Comparison of ENCODE assay signal across 26 mouse cellular contexts in the genomic region with DNA sequence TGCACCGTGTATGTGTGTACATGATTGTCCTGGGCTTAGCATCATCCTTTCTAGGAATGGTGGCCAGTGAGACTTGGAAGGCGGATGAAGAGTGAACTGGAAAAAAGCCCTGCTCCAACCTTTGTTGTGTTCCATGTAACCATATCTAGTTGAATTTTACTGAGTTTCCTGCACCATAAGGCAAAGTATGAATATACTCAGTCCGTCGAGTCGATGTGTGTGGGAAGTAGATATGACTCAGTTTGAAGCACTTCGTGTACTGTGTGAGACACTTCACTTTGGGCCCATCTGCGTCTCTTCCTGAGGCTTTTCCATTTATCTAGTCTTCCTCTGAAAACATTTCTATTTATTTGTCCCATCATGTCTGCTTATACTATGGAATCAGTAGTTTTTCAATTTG.
DNase-seq lines count a peak whose midpoint lies in the region; ATAC-seq lines count a peak whose summit lies in the region.
"Had no signal": no experiment of that assay in that cellular context is flagged by ENCODE, and none has a peak within 500 bp of the region (broad histone marks: within the 10 kb centered on the region; RNA-seq: fewer than 3 reads in every experiment).

No protein-coding gene starts in this region.

- no peaks in the 10 kb centered on the region for H3K36me3 ChIP-seq in midbrain, embryonic 13.5 days
- H3K36me3 ChIP-seq: embryonic facial prominence, embryonic 10.5 days; forebrain, embryonic 15.5 days; heart, embryonic 15.5 days; limb, embryonic 12.5 days; liver, embryonic 12.5 days; neural tube, embryonic 15.5 days; stomach, embryonic 15.5 days had no signal

- peak; percentile 45 to 68 for DNase-seq in frontal cortex, adult 2 months (ENCODE audit: extremely low spot score in 1 of 2, low spot score in 1 of 2)
- DNase-seq in frontal cortex, postnatal 10 days (ENCODE audit: low spot score in 2 of 2): no peak
- DNase-seq in right cerebral cortex, adult 18-20 months: peak; percentile 74
- no peak for DNase-seq in right cerebral cortex, postnatal 10 days (ENCODE audit: low spot score in 2 of 2)
- peak; percentile 11 to 24 for DNase-seq in layer of hippocampus, postnatal 36 days
- DNase-seq in telencephalon, adult 2 months (ENCODE audit: low read depth, low spot score): peak; percentile 73
- DNase-seq in adrenal gland, adult 8-10 months: no peak
- DNase-seq: adrenal gland, postnatal 25 days; cerebellum, postnatal 10 days; heart, postnatal 4 days; kidney, adult 18-20 months; kidney, postnatal 4 days; lung, adult 18-20 months; lung, postnatal 10 days; thymus, adult 2 months had no signal

- H3K4me3 ChIP-seq in midbrain, embryonic 13.5 days (replicated peaks): no peak overlapping the region
- H3K4me3 ChIP-seq: embryonic facial prominence, embryonic 10.5 days; forebrain, embryonic 15.5 days; heart, embryonic 15.5 days; limb, embryonic 12.5 days; liver, embryonic 12.5 days; neural tube, embryonic 15.5 days; stomach, embryonic 15.5 days had no signal

- peaks cover 11% of the 10 kb centered on the region; the same call in 1 of the 2 replicates for H3K4me1 ChIP-seq in midbrain, embryonic 13.5 days (replicated peaks)
- H3K4me1 ChIP-seq: embryonic facial prominence, embryonic 10.5 days; heart, embryonic 15.5 days; limb, embryonic 12.5 days; liver, embryonic 12.5 days; stomach, embryonic 15.5 days had no signal

- H3K27me3 ChIP-seq in midbrain, embryonic 13.5 days: no peaks in the 10 kb centered on the region
- H3K27me3 ChIP-seq: forebrain, embryonic 15.5 days; heart, embryonic 15.5 days; limb, embryonic 12.5 days; liver, embryonic 12.5 days; neural tube, embryonic 15.5 days; stomach, embryonic 15.5 days had no signal

- ATAC-seq in midbrain, embryonic 13.5 days: no peak
- ATAC-seq: forebrain, embryonic 15.5 days; inflammation-experienced regulatory T-cells, adult 6 months; liver, embryonic 12.5 days had no signal

- H3K9ac ChIP-seq in midbrain, embryonic 13.5 days (replicated peaks): no peak overlapping the region
- H3K9ac ChIP-seq: forebrain, embryonic 15.5 days; heart, embryonic 15.5 days; hindbrain, embryonic 14.5 days; limb, embryonic 12.5 days; liver, embryonic 12.5 days; neural tube, embryonic 15.5 days; stomach, embryonic 15.5 days had no signal

- no peaks in the 10 kb centered on the region for H3K9me3 ChIP-seq in midbrain, embryonic 13.5 days
- H3K9me3 ChIP-seq: embryonic facial prominence, embryonic 10.5 days; forebrain, embryonic 15.5 days; heart, embryonic 15.5 days; limb, embryonic 12.5 days; liver, embryonic 12.5 days; neural tube, embryonic 15.5 days; stomach, embryonic 15.5 days had no signal

- H3K4me2 ChIP-seq in midbrain, embryonic 13.5 days (replicated peaks): no peak overlapping the region
- H3K4me2 ChIP-seq: forebrain, embryonic 15.5 days; heart, embryonic 15.5 days; hindbrain, embryonic 14.5 days; limb, embryonic 12.5 days; liver, embryonic 12.5 days; midbrain, embryonic 11.5 days; neural tube, embryonic 15.5 days; stomach, embryonic 15.5 days had no signal

- H3K27ac ChIP-seq in midbrain, embryonic 13.5 days: no peak overlapping the region
- H3K27ac ChIP-seq: embryonic facial prominence, embryonic 10.5 days; forebrain, embryonic 15.5 days; heart, embryonic 15.5 days; hindbrain, embryonic 14.5 days; limb, embryonic 12.5 days; liver, embryonic 12.5 days; neural tube, embryonic 15.5 days; stomach, embryonic 15.5 days had no signal

- 88% methylated on average over 7 of the region's 7 CpGs for WGBS in midbrain, embryonic 13.5 days

Comparison
In these comparisons a context has a peak if more than half of its experiments do, and no peak if none do; other contexts are left out.
1. DNase-seq: peak in frontal cortex, adult 2 months (2 of 2), right cerebral cortex, adult 18-20 months (single experiment), layer of hippocampus, postnatal 36 days (2 of 2) and telencephalon, adult 2 months (single experiment); none in frontal cortex, postnatal 10 days (0 of 2), right cerebral cortex, postnatal 10 days (0 of 2) and adrenal gland, adult 8-10 months (single experiment).